Mouse (Mus musculus) ES-E14 (cell line): ENCODE measurements at regions not wholly inside any gene's neighbourhood (a gene's known extent, or its start where the extent isn't known, plus 50 kb on each side); places are given as distances from the start of the nearest gene placed in this dataset.

Experiments
- MAFK ChIP-seq: IDR thresholded peaks from 2 replicates; pipeline ENCODE4 v1.6.1; 2014; ENCODE audit warnings: mild to moderate bottlenecking, low read depth, low read length, inconsistent platforms; ENCODE audit not compliant: insufficient read depth
- ZC3H11A ChIP-seq: IDR thresholded peaks from 2 replicates; pipeline ENCODE4 v1.6.1; 2012; ENCODE audit warnings: low read depth, mild to moderate bottlenecking, inconsistent platforms, low read length, borderline replicate concordance

GRCm38 (mm10) chr13:16756264-16756663, 744.6 kb downstream of the Inhba start:
- no peak for TF ChIP-seq ZC3H11A
- TF ChIP-seq MAFK: no peak
